Mouse (Mus musculus) kidney, adult 18-20 months (tissue): ENCODE results near the gene Cep78.
A peak's percentile ranks its signal among the peaks of the same experiment; 100 is the strongest.

Experiments used
- DNase-seq: peaks from one replicate; pipeline ENCODE4 v3.0.0; 2021

The Cep78 gene

GRCm38 (mm10) chr19:15984449-15985171 lies at the start of gene Cep78:
TSS of gene Cep78 (minus strand) at chr19:15984989.
- peak; percentile 92 for DNase-seq

GRCm38 (mm10) chr19:16031276-16031675 lies 46.5 kb upstream of the Cep78 start:
- DNase-seq, result no peak

GRCm38 (mm10) chr19:16029253-16029771 lies 44.5 kb upstream of the Cep78 start:
- peak; percentile 71 for DNase-seq

GRCm38 (mm10) chr19:16028746-16029252 lies 44.0 kb upstream of the Cep78 start:
- DNase-seq, result no peak

DNA sequence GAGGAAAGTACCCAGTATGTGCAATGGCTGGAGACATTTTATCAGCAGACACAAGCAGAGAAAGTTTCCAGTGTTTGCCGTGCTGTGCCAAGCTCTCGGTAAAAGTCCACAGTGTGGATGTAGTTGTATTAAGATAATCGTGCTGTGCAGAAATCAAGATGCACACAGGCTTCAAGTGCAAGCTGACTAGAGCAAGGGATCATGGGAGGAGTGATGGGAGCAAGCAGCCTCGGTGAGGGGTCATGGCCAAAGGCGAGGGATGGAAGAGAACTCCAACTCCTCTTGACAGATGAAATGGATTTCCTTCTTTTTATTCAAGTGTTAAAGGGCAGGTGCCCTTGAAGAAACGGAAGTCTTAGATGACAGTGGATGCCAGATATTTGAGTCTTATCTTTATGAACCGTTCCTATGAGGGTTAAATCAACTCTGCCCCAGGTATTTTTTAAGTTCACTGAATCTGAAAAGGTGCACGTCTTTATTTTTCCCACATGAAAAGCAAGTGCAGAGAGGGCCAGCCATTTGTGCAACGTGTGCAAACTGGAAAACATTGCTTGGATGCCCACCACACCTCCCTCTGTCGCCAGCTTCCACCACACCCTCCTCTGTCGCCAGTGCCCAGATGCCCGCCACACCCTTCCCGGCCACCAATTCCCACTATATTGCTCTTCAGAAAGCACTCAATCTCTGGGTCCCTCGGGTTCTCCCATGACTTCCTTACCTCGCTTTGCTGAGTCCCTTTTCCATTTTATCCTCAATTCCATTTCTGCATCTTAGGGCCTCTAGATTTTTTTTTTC lies 43.3 kb upstream of the Cep78 start:
- DNase-seq, result no peak

- DNase-seq, result no peak
These were observed 41.5 kb upstream of the Cep78 start for GRCm38 (mm10) chr19:16026276-16026675.

DNA sequence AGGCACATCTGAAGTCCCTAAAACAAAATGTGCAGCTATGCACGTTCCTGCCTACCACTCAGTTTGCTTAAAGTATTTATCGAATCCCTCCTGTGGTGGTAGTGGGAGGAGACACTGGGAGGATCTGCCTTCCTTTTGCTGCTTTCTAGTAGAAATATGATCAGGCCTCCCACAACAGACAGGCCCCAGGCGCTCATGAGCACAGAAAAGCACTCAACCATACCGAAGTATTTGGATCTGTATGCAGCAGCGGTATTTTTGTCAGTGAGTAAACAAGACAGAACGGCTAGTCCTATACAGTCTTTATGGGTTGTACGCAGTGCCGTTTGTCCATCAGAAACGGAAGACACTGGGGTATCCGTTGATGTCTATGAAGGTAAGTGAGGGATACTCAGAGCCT lies 37.4 kb upstream of the Cep78 start:
- peak; percentile 10 for DNase-seq

GRCm38 (mm10) chr19:16016171-16016570 lies 31.4 kb upstream of the Cep78 start:
- DNase-seq, result no peak

DNA sequence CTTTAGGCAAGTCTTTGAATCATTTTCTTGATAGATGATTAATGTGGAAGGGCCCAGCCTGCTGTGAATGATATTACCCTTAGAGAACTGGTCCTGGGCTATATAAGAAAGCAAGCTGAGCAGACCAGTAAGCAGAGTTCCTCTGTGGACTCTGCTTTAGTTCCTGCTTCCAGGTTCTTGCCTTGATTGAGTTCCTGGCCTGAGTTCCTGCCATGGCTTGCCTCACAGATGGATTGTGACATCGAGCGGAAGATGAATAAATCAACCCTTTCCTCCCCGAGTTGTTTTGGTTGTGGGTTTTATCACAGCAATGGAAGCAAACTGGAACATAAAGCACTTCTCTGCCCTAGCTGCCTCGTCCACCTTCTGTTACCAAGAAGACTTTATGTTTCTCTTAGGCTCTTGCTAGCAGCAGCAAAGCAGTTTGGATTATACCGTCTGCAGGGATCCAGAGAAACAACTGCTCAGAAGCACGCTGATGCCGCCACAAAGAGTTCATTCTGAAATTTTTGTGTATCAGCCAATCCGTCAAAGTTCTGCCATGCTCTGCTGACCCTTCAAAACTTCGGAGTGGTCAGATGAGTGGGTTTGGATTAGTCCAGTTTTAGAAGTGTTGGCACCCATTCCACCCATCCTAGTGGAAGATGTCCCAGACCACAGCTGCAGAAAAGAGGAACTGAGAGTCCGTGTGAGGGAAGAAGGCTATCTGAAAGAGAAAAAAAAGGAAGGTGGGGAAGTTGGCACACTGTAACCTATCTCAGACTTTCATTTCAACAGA lies 30.6 kb upstream of the Cep78 start:
- no peak for DNase-seq

DNA sequence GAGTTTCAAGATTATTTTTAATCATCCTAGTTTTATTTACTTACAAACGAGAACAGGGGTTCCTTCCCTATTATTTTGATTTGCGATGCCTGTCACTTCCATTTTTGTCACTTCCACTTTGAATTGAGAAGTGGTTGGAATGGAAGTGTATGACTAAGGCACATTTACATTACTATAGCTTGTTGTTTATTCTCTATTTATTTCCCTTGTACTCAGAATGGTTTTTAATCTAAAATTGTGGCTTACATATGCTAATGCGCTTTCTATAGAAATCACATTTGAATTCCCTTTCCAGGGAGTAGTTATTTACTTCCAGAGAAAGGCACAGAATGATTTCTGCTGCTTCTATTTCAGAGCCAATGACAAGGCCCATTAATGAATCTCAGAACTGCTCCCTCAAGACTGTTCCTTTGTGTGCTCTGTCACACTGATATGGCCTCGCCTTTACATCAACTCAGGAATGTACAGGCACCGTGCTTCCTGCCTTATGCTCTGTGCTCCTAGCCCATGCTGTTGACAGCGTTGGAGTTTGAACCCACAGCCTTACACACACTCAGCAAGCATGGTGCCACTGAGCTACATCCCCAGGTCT lies 25.1 kb upstream of the Cep78 start:
- DNase-seq, result no peak

- DNase-seq, result no peak
These were observed 24.3 kb upstream of the Cep78 start for GRCm38 (mm10) chr19:16009111-16009510.

- no peak for DNase-seq
These were observed 22.3 kb upstream of the Cep78 start for GRCm38 (mm10) chr19:16007131-16007530.

GRCm38 (mm10) chr19:15998157-15998556 lies 13.4 kb upstream of the Cep78 start:
- peak; percentile 53 for DNase-seq

GRCm38 (mm10) chr19:15996901-15997564 lies 12.2 kb upstream of the Cep78 start:
- no peak for DNase-seq

- DNase-seq, result no peak
These were observed 5.3 kb upstream of the Cep78 start for GRCm38 (mm10) chr19:15990102-15990501.

GRCm38 (mm10) chr19:15985172-15985713 lies 454 bp upstream of the Cep78 start:
- DNase-seq, result no peak

GRCm38 (mm10) chr19:15983739-15984344 lies 947 bp downstream of the Cep78 start:
- DNase-seq, result no peak

- DNase-seq, result no peak
These were observed 1.7 kb downstream of the Cep78 start for GRCm38 (mm10) chr19:15982926-15983738.

DNA sequence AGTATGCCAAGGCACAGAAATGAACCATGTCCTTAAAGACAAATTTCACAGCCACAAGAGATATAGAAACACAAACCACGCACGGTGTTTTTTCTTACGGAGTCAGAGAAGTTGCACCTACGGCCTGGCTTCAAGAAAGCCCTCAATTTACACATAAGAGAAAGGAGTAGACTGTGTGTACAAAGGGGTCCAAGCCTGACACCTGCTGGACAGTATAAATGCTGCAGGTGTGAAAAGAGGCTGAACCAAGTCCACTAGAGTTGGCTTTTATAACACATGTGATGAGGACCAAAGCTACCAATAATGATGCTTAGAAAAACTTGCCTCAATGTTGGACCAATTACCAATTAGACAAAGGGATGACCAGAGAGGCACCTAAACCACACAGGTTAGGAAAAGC lies 2.9 kb downstream of the Cep78 start:
- DNase-seq, result peak; percentile 69

- no peak for DNase-seq
These were observed 11.4 kb downstream of the Cep78 start for GRCm38 (mm10) chr19:15973365-15973764.
